Mouse (Mus musculus) bone marrow macrophage, adult 2 months (primary cell): Measurements from ENCODE around the gene Grm1. TPM values are rescaled to one million over a fixed set of nuclear protein-coding genes. Genes with fewer than 3 reads are reported as not detected.

ENCODE experiments used
- H3K27ac ChIP-seq: 2 replicates; pipeline ENCODE4 v1.5.1; 2012; ENCODE audit warnings: low read depth, low read length; ENCODE audit not compliant: insufficient read depth
- H3K4me1 ChIP-seq: 2 replicates; pipeline ENCODE4 v1.6.1; 2012; ENCODE audit warnings: low read length; ENCODE audit not compliant: control insufficient read depth, insufficient read depth
- H3K4me3 ChIP-seq: 2 replicates; pipeline ENCODE4 v1.5.1; 2012; ENCODE audit warnings: mild to moderate bottlenecking, low read length, moderate library complexity; ENCODE audit not compliant: insufficient read depth
- CTCF ChIP-seq: IDR thresholded peaks from 2 replicates; pipeline ENCODE4 v1.5.1; 2012; ENCODE audit warnings: low read depth, mild to moderate bottlenecking, low read length, moderate library complexity
- POLR2A ChIP-seq: IDR thresholded peaks from 2 replicates; pipeline ENCODE4 v1.6.1; 2012; ENCODE audit warnings: mild to moderate bottlenecking, low read depth, low read length, borderline replicate concordance
- polyA plus RNA-seq: library from polyadenylated mRNA; stranded (reverse); fragments of >200 nt; gene quantifications from 2 replicates; pipeline ENCODE4 v1.2.4, GENCODE M21; 2012; ENCODE audit not compliant: missing spikeins, insufficient read depth, insufficient read length

Gene Grm1
- polyA plus RNA-seq, 1 experiment = not detected

DNA sequence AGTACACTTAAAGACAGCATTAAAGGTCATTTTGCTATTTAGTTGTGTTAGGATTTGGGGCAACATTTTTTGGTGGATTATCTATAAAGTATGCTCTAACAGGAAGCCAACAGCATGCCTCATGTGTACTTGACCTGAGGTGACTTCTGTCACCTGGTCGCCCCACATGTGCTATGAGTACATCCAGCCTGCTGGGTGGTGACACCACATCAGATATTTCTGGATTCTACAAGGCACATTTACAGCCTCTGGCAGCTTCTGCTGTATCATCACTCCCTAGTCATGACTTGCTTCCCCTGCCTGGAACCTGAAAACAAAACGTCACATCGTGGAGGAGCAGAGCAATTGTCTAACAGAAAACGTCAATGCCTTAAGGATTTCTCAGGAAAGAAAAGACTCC, 292.2 kb downstream of the Grm1 start:
- Histone ChIP-seq H3K27ac (no peak overlapping the region), H3K4me3 (no peak overlapping the region), H3K4me1 (no peaks in the 10 kb centered on the region)
- TF ChIP-seq POLR2A = no peak
- no peak for TF ChIP-seq CTCF

DNA sequence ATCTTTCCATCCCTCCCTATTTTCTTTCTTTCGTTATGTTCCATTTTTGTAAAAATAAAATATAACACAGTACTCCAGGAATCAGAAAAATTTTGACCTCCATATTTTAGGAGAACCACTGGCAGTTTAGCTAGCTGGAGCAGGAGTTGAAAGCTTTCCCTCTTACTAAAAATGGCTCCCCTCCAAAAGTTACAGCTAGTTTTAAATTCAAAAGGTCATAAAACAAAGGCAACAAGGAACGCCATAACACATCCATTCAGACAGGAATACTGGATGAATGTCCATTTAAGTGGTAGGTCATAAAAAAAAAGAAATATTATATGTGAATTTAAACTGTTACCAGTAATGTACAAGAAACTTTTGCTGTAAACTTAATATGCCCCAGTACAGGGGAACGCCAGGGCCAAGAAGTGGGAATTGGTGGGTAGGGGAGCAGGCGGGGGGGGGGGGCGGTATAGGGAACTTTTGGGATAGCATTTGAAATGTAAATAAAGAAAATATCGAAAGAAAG, 294.2 kb downstream of the Grm1 start:
- TF ChIP-seq POLR2A = no peak
- no peak for TF ChIP-seq CTCF
- Histone ChIP-seq H3K4me3 (no peak overlapping the region), H3K27ac (no peak overlapping the region), H3K4me1 (no peaks in the 10 kb centered on the region)

DNA sequence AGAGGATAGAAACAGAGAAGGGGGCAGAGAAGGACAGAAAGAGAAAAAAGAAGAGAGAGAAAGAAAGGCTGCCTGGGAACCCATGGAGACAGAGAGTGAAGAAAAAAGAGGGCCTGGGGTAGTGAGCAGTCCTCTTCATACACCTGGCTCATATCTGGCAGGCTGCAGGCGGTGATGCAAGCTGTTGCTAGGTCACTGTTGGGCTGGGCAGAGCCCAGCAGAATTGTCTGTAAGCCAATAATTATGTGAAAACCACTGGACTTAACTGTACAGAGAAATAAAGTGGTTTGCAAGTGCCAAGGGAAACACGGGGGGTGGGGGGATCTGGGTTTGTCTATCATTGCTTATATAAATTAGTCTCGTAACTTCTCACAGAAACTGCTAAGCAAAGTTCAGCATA, 297.0 kb downstream of the Grm1 start:
- Histone ChIP-seq H3K4me3 (no peak overlapping the region), H3K27ac (no peak overlapping the region), H3K4me1 (no peaks in the 10 kb centered on the region)
- TF ChIP-seq POLR2A (no peak), CTCF (no peak)

DNA sequence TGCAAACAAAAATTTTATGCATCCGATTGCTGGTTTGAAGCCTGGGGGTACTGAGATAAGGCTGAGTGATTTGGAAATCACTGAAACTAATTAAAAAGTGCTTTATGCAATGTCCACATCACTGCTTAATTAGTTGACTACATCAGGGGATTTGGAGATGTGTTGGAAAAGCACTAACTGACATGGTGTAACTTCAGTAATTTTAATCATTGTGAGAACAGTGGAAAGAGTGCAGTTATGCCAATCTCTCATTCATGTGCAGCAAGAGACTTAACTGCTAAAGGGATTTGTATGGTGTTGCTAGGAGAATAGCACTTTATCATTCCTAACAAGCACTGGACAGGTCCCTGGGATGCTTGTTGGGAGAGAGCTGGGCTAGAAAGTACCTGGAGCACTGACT, 307.3 kb downstream of the Grm1 start:
- H3K4me1 ChIP-seq = no peaks in the 10 kb centered on the region
- H3K27ac ChIP-seq = no peak overlapping the region
- TF ChIP-seq POLR2A (no peak), CTCF (no peak)
- H3K4me3 ChIP-seq = no peak overlapping the region

DNA sequence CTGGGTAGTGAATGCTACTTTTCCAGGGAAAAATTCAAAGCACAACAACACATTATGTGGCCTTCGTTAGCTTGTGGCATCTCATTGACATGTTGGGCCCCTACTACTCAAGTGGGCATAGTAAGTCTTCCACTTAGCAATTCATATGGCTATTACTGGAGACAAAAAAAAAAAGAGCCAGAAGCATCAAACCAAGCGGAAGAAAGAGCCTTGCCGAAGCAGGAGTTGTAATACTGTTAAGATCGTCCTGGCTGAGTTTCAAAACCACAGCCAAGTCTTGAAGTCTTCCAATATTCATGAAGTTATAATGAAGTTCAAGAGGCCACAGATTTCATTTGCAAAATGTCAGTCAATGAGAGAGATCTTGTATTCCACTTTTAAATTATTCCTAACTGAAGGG, 319.1 kb downstream of the Grm1 start:
- Histone ChIP-seq H3K27ac (no peak overlapping the region), H3K4me1 (no peaks in the 10 kb centered on the region), H3K4me3 (no peak overlapping the region)
- TF ChIP-seq CTCF (no peak), POLR2A (no peak)

DNA sequence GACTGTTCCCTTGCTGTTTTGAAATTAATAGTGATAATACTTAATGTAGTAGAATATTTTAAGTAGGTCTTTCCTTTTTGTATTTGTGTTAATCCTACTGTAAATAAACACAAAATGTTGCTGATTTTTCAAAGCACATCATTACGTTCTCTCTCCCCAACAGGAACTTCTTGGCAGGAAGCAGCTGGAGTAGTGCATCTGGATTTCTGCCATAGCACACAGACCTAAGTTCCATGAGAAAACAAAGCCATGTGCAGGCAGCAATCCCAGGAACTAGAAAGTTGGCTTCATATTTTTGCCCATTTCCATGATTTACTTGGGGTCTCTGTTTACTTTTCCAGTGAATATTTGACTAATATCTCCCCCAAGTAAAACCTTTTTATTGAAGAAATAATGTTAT, 320.9 kb downstream of the Grm1 start:
- Histone ChIP-seq H3K4me1 (no peaks in the 10 kb centered on the region), H3K27ac (no peak overlapping the region), H3K4me3 (no peak overlapping the region)
- TF ChIP-seq CTCF = no peak
- no peak for TF ChIP-seq POLR2A

DNA sequence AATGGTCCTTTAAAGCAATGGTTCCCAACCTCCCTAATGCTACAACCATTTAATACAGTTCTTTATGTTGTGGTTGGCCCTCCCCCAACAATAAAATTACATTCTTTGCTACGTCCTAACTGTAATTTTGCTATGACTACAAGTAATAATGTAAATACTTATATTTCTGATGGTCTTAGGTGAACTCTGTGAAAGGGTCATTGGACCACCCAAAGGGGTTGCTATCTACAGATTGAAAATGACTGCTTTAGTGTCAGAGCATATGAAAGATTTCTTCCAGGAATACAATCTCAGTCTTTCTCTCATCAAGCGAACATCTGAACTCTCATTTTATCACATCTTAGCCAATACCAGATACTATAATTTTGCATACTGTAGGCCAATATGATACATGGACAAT, 321.4 kb downstream of the Grm1 start:
- Histone ChIP-seq H3K4me3 (no peak overlapping the region), H3K4me1 (no peaks in the 10 kb centered on the region), H3K27ac (no peak overlapping the region)
- no peak for TF ChIP-seq POLR2A

DNA sequence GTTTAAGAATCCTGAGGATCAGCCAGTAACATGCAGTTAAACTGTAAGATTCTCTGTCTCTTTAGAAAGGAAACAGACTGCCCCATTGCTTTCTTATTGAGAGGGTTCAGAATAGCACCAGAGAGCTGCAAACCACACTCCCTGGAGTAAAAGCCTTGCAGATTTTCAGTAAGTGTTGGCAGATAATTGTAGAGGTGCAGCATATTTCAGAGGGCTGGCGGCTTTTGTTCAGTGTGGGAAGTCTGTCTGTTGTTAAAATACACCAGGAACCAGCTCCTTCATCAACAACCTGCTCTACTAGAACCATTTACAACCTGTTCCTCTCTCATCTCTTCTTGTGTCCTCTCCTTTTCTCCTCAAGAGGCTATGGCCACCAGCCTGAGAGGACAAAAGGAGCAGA, 331.1 kb downstream of the Grm1 start:
- no peak overlapping the region for H3K4me3 ChIP-seq
- H3K27ac ChIP-seq = no peak overlapping the region
- no peaks in the 10 kb centered on the region for H3K4me1 ChIP-seq
- TF ChIP-seq CTCF (no peak), POLR2A (no peak)

DNA sequence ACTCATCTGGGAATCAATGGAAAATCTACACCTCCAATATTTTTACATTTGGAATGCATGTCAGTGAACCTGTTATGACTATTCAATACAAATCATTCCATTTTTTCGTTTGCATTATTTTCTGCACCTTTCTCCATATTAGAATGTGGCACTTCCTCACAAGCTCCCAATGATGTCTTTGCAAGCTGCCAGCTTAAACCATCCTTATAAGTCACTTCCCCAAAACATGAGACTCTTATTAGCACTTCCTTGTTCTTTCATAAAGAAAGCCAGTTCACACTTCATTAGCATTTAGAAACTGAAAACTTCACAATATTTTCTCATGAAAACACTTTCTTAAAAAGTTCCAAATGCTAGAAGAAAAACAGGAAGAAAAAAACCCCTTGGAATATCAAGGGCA, 338.1 kb downstream of the Grm1 start:
- Histone ChIP-seq H3K27ac (peak overlapping the region; percentile 13; the same call in 1 of the 2 replicates), H3K4me1 (peaks cover 17% of the 10 kb centered on the region), H3K4me3 (no peak overlapping the region)
- TF ChIP-seq POLR2A (no peak), CTCF (no peak)

DNA sequence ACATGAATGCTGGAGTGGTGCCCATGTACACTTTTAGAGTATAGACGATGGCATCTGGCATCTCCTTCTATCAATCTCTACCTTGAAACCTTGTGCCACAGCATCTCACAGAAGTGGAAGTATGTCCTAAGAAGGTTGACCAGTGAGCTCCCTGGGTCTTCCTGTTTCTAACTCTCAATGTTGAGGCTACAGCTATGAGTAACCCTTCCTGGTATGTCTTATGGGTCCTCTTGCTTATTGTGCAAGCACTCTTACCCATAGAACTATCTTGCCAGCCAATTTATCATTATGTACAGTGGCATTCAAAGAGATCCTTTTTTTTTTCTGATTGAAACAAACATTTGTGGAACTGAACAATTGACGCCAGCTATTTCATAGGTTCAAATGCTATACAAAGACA, 340.0 kb downstream of the Grm1 start:
- peaks cover 17% of the 10 kb centered on the region for H3K4me1 ChIP-seq
- no peak overlapping the region for H3K4me3 ChIP-seq
- TF ChIP-seq CTCF (no peak), POLR2A (no peak)
- no peak overlapping the region for H3K27ac ChIP-seq

DNA sequence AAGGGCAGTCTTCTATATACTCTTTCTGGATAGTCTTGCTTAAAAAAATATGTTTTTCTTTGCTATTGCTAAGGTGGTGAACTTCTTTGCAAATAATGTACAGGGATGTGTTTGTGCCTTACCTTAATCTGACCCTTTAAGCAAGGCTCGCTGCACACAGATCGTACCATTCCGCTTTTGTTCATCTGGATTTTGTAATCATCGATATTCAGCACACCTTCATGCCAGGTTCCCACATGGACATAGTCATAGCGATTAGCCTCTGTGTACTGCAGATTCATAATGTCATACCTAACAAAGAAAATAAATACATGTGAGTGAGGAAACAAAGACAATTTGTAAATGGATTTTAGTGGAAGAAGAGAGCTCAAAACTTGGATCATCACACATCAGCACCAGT, 340.8 kb downstream of the Grm1 start:
- Histone ChIP-seq H3K4me3 (no peak overlapping the region), H3K27ac (no peak overlapping the region)
- TF ChIP-seq POLR2A (no peak), CTCF (no peak)

More for the DNA sequence above, 340.8 kb downstream of the Grm1 start:
- peaks cover 17% of the 10 kb centered on the region for H3K4me1 ChIP-seq
